Mouse (Mus musculus) activated CD4-positive, CD25-positive, alpha-beta regulatory T cell, adult 4 months (primary cell): ENCODE results near the gene Frmpd3. TPM values are rescaled to one million over a fixed set of nuclear protein-coding genes. Genes with fewer than 3 reads are reported as not detected.

Experiments used
- ATAC-seq: one replicate; pipeline ENCODE4 v1.8.0; 2017
- polyA plus RNA-seq, 2 experiments: library from polyadenylated mRNA; unstranded; fragments of 100-300 nt; shearing (Covaris generic); gene quantifications; one replicate each; pipeline ENCODE4 v1.2.1; 2017

Gene Frmpd3
- polyA plus RNA-seq, 2 experiments from 2014 or later: not detected

GRCm38 (mm10) chrX:140456751-140457491 is 114.9 kb downstream of the Frmpd3 start:
- peak; percentile 16 for ATAC-seq

GRCm38 (mm10) chrX:140457502-140457901 is 115.4 kb downstream of the Frmpd3 start:
- ATAC-seq: no peak

- no peak for ATAC-seq
Observed at GRCm38 (mm10) chrX:140478231-140478630, 136.2 kb downstream of the Frmpd3 start.

GRCm38 (mm10) chrX:140479171-140479570 is 137.1 kb downstream of the Frmpd3 start:
- ATAC-seq: peak; percentile 68

Other genes with a start within 250 kb of the Frmpd3 start
- 10 to 100 TPM; 44.7 to 47.8 TPM for gene Prps1, start 114.3 kb downstream of the Frmpd3 start, polyA plus RNA-seq